Mouse (Mus musculus): ENCODE data around the gene Fbxl17.
A peak's percentile ranks its signal among the peaks of the same experiment; 100 is the strongest.

The Fbxl17 gene

GRCm38 (mm10) chr17:63272914-63273313, 226.9 kb downstream of the Fbxl17 start:
- no peak for DNase-seq

GRCm38 (mm10) chr17:63271000-63271399, 228.8 kb downstream of the Fbxl17 start:
- DNase-seq = no peak

GRCm38 (mm10) chr17:63270513-63270912, 229.3 kb downstream of the Fbxl17 start:
- DNase-seq = no peak

GRCm38 (mm10) chr17:63262674-63263073, 237.1 kb downstream of the Fbxl17 start:
- no peak for DNase-seq

GRCm38 (mm10) chr17:63261508-63262141, 238.2 kb downstream of the Fbxl17 start:
- DNase-seq = no peak

GRCm38 (mm10) chr17:63259091-63259490, 240.7 kb downstream of the Fbxl17 start:
- no peak for DNase-seq

GRCm38 (mm10) chr17:63246144-63246619, 253.6 kb downstream of the Fbxl17 start:
- DNase-seq = peak; percentile 45

- no peak for DNase-seq
These were observed 254.3 kb downstream of the Fbxl17 start for GRCm38 (mm10) chr17:63245472-63245871.

GRCm38 (mm10) chr17:63242761-63243160, 257.1 kb downstream of the Fbxl17 start:
- no peak for DNase-seq

- no peak for DNase-seq
These were observed 259.1 kb downstream of the Fbxl17 start for GRCm38 (mm10) chr17:63240731-63241106.

- no peak for DNase-seq
These were observed 259.6 kb downstream of the Fbxl17 start for GRCm38 (mm10) chr17:63240021-63240730.

- DNase-seq = no peak
These were observed 263.0 kb downstream of the Fbxl17 start for GRCm38 (mm10) chr17:63236846-63237245.

- no peak for DNase-seq
These were observed 263.6 kb downstream of the Fbxl17 start for GRCm38 (mm10) chr17:63236221-63236620.

GRCm38 (mm10) chr17:63235821-63236220, 264.0 kb downstream of the Fbxl17 start:
- DNase-seq = no peak

- DNase-seq = no peak
These were observed 270.7 kb downstream of the Fbxl17 start for GRCm38 (mm10) chr17:63229111-63229510.

GRCm38 (mm10) chr17:63226380-63226779, 273.4 kb downstream of the Fbxl17 start:
- no peak for DNase-seq

- no peak for DNase-seq
These were observed 273.9 kb downstream of the Fbxl17 start for GRCm38 (mm10) chr17:63225959-63226358.

GRCm38 (mm10) chr17:63223675-63224074, 276.1 kb downstream of the Fbxl17 start:
- no peak for DNase-seq

GRCm38 (mm10) chr17:63221632-63222031, 278.2 kb downstream of the Fbxl17 start:
- DNase-seq = no peak

- no peak for DNase-seq
These were observed 279.0 kb downstream of the Fbxl17 start for GRCm38 (mm10) chr17:63220821-63221220.

- DNase-seq = no peak
These were observed 282.8 kb downstream of the Fbxl17 start for GRCm38 (mm10) chr17:63217016-63217415.

GRCm38 (mm10) chr17:63212018-63212417, 287.8 kb downstream of the Fbxl17 start:
- DNase-seq = no peak

- no peak for DNase-seq
These were observed 290.7 kb downstream of the Fbxl17 start for GRCm38 (mm10) chr17:63209151-63209550.

- no peak for DNase-seq
These were observed 291.5 kb downstream of the Fbxl17 start for GRCm38 (mm10) chr17:63208346-63208745.

GRCm38 (mm10) chr17:63207714-63208113, 292.1 kb downstream of the Fbxl17 start:
- no peak for DNase-seq

Data from cerebellum, adult 9-10 months (tissue).